ENCODE assay signal across 8 mouse cellular contexts in genomic region chr6:72347166-72347941, GRCm38 (mm10). TPM values are rescaled to one million over a fixed set of nuclear protein-coding genes. Genes with fewer than 3 reads are reported as not detected.
DNase-seq lines count a peak whose midpoint lies in the region; ATAC-seq lines count a peak whose summit lies in the region.

Gene 0610030E20Rik (plus strand): TSS chr6:72347317.

- H3K27me3 ChIP-seq in hindbrain, embryonic 14.5 days (ENCODE audit: control insufficient read depth, insufficient read depth, low read length), result peaks cover 3% of the 10 kb centered on the region; the same call in 1 of the 2 replicates

- H3K4me3 ChIP-seq in hindbrain, embryonic 14.5 days (replicated peaks; ENCODE audit: low read length), result peak within 1 kb of the TSS; percentile 87

- H3K27ac ChIP-seq in hindbrain, embryonic 14.5 days, result peak within 1 kb of the TSS; percentile 87

- no peaks in the 10 kb centered on the region for H3K9me3 ChIP-seq in hindbrain, embryonic 14.5 days (ENCODE audit: control insufficient read depth, low read length)

- H3K4me1 ChIP-seq in hindbrain, embryonic 14.5 days (replicated peaks; ENCODE audit: control insufficient read depth, insufficient read depth, low read length), result peaks cover 32% of the 10 kb centered on the region

- peak; percentile 75 for DNase-seq in T-cell, adult 2 months (ENCODE audit: low spot score)
- peak; percentile 86 for DNase-seq in cerebellum, postnatal 25 days
- peak; percentile 73 for DNase-seq in gastrocnemius, adult 18-20 months (ENCODE audit: low spot score)
- DNase-seq in hindbrain, embryonic 14.5 days (ENCODE audit: low spot score), result peak; percentile 80
- peak in 1 of 2 experiments; percentile 69 for DNase-seq in left cerebral cortex, adult 8-10 months (ENCODE audit: low spot score in 2 of 2)
- DNase-seq in right cerebral cortex, postnatal 25 days, result peak; percentile 79
- peak; percentile 67 for DNase-seq in urinary bladder, postnatal 25 days (ENCODE audit: low spot score)

- peak within 1 kb of the TSS; percentile 78 for H3K4me2 ChIP-seq in hindbrain, embryonic 14.5 days (replicated peaks)

- H3K36me3 ChIP-seq in hindbrain, embryonic 14.5 days (replicated peaks; ENCODE audit: control insufficient read depth, insufficient read depth), result peaks cover 25% of the 10 kb centered on the region

- H3K9ac ChIP-seq in hindbrain, embryonic 14.5 days, result peak within 1 kb of the TSS; percentile 89

- ATAC-seq in hindbrain, embryonic 14.5 days (ENCODE audit: low FRiP score), result peak; percentile 79
- ATAC-seq in megakaryocyte, adult 5-6 weeks (ENCODE audit: poor library complexity, severe bottlenecking), result peak; percentile 78

- under 1% methylated on average over 61 of the region's 72 CpGs for WGBS in hindbrain, embryonic 14.5 days

RNA-seq across cellular contexts. Expression of gene 0610030E20Rik, which starts in this region (rescaled TPM):
- total RNA-seq in gastrocnemius, adult 18-20 months (2021), result 1 to 10 TPM; 7.2 to 8.0 TPM
- 13.7 and 15.9 TPM in 2 replicates for polyA plus RNA-seq in hindbrain, embryonic 14.5 days (2014; fragmentation: Nextera tagmentation; extraction: Ambion mirVana)
- 10 to 100 TPM; 14.7 to 19.1 (median 17.6) TPM for total RNA-seq in left cerebral cortex, adult 8-10 months (2022)
- total RNA-seq in megakaryocyte, adult 5-6 weeks (2015), result 34.0 and 40.5 TPM in 2 replicates
- total RNA-seq in megakaryocyte, adult 5-6 weeks (2017), result 26.7 and 30.7 TPM in 2 replicates
